Mouse (Mus musculus): ENCODE measurements at regions not wholly inside any gene's neighbourhood (a gene's known extent, or its start where the extent isn't known, plus 50 kb on each side); places are given as distances from the start of the nearest gene placed in this dataset.
A peak's percentile ranks its signal among the peaks of the same experiment; 100 is the strongest.

DNA sequence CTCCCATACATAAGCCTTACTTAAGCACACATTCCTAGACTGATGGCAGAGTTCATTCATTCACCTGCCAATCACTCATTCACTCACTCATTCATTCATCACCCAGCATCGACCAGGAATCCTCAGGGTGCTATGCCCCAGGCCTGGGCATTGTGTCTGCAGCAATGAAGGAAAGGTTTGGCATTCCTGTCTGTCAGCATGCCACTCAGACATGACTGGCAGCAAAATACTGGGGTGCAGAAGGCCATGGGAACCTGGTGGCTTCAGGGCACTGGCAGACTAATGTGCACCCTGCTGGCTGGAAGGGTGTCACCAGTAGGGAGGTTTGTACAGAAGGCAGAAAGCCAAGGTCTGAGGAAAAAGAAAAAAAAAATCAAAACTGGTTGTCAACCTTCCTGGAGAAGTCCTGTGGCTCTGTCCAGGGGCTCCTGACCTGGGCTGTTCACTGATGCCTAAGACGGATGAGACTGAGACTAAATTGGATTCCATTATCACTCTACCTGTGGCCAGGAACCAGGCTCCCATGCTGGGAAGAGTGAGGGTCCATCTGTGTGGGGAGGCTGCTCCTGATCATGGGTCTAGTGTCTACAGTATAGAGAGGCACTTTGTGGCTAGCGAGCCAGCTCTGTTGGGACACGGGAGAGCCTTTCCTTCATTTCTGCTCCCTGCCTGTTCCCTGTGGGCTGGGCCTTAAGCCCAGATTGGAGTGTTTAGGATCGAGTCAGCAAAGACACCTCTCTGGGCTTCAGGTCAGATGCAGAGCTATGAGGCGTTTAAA lies 104.1 kb downstream of the Cstad start:
- no peak for DNase-seq (ENCODE audit: low spot score)

DNA sequence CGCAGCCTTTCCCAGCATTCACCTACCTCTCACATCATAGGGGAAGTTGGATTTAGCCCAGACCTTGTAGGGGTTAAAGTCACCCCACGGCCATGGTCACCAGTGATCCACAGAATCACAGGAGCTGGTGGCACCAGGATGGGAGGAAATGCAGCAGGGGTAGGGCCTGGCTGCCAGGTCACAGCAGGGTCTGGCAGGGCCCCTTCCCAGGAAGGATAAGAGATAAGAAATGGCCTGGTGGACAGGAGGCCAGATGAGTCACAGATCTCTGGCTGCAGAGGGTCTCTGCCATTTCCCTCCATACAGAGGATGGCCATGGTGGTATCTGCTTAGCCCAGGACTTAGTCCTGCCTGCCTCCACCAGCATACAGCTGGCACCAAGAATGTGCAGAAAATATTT lies 103.0 kb downstream of the Cstad start:
- no peak for DNase-seq (ENCODE audit: low spot score)

DNA sequence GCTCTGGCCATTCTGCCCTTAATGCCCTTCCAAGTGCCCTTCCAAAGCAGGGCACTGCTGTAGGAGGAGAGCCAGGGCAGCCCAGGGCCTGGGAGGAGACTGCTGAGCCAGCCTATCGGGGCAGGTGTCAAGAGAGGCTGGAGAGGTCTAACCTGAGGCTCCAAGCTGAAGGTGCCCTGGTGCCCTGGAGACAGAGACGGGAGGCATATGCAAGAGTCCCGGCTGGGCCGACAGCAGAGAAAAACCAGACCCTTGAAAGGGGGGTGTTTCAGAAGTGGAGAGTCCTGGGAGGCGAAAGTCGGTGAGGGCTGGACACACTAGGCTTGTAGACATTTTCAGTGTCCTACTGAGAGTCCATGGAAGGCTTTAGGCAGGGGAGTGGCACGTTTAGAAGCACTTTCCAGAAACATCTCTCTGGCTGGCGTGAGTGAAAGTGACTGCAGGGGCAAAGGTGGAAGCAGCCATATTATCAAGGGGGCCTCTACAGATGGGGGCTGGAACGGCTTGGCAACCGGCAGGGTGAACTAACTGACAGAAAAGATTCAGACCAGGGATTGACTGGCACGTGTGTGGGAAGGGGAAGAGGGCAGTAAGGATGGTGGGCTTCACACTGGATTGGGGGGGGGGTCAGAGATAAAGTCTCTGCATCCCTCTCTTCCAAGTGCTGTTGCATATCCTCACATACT lies 101.1 kb downstream of the Cstad start:
- no peak for DNase-seq (ENCODE audit: low spot score)

DNA sequence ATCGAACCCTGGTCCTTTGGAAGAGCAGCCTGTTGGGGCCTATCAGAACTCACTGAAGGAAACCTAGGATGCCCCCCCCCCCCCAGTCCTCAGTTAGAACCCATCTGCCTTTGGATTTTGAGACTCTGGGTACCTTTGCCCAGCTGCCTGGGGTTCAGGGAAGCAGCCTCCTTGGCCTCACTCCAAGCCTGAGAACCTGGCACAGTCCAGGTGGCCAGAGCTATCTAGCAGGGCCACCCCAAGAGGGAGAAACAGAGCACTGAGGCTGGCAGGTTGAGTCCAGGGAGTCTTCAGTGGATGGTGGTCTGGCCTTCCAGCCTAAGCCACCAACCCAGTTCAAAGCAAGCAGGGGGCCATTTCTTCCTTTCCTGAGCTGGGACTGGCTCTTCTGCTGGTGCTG lies 100.2 kb downstream of the Cstad start:
- DNase-seq (ENCODE audit: low spot score) = no peak

DNA sequence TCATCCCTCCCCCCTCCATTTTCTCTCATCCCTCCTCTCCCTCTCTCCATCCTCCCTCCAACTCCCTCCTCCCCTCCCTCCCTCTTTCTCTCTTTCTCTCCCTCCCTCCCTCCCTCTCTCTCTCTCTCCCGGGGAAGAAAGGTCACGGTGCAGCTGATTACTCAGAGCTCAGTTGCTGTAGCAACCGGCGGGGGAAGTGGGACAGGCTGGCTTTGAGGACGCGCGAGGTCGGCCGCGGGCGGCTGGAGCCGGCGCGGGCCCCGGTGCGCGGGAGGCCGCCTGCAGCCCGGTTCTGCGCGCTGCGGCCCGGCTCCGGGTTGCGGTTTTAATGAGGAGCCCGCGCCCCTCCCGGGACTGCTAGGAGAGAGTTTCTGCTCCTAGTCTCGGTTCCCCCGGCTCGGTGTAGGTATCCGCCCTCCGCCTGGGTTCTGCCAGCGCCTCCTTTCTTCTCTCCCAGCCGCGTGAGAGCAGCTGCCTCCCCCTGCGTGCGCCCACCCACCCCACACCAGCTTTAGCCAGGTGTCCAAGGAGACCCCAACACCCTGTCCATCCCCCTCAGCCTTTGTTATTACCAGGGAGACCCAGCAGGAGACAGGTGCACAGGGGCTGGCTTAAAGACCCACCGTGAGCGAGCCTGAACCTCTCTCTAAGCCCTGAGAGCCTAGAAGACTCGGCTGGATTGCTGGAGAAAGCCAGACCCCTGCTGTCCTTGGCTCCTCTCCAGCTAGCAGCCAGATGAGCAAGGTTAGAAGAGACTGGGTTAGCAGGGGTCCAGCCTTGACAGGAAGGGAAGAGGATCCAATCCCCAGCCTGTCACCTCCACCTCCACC lies 98.6 kb downstream of the Cstad start:
- peak; percentile 86 for DNase-seq (ENCODE audit: low spot score)

DNA sequence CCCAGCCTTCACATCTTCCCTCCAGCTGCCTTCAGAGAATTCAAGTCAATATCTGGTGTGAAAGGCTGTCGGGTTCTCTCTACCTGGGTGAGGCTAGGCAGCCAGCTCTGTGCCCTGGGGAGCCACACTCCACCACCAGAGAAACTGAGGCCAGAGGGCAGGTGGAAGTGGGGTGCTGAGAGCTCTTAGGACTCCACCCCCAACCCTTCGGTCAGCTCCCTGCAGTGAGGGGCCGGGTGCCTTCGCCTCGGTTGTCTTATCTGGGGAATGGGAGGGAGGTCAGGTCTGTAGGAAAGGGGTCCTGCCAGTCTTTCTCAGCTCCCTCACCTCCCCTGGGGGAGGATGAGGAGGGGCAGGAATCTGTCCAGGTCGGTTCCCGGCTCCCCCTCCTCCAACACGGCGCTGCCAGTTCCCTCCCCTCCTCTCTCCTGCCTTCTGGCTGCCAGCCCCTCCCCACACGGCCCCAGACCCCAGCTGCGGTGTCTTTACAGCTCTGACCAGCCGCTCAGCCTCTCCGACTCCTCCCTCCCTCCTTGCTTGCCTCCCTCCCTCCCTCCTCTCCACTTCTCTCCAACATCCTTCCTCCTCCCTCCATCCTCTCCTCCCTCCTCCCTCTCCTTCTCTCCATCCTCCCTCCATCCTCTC lies 97.8 kb downstream of the Cstad start:
- peak; percentile 64 for DNase-seq (ENCODE audit: low spot score)

DNA sequence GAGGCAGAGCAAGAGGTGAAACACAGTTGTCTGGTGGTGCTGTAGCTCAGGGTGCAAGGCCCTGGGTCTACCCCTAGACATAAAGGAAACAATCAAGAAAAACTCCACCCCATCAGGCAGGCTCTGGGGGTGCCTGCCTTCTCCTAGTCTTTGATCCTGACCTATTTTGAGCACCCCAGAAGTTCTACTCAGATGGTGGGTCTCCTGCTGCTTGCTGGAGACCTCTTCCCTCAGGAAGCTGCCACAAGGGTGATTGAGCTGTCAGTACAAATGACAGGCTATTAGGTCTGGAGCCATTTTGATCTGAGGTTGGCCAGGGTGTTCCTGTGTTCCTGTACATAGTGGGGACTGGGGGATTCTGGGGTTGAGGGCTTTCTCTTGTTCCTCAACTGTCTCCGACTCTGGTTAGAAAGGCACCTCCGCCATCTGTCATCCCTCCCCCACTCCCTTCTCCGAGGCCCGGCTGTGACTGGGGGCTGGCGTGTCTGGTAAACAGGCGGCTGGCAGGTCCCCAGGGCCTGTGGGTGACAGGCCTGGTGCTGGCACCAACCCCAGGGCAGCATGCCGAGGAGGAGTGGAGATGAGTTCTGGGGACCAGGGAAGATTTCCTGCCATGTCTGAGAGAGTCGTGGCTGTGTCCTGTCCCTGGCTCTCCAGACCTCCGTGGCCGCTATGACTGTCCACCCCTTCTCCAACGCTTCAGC lies 97.2 kb downstream of the Cstad start:
- DNase-seq (ENCODE audit: low spot score) = peak; percentile 80

DNA sequence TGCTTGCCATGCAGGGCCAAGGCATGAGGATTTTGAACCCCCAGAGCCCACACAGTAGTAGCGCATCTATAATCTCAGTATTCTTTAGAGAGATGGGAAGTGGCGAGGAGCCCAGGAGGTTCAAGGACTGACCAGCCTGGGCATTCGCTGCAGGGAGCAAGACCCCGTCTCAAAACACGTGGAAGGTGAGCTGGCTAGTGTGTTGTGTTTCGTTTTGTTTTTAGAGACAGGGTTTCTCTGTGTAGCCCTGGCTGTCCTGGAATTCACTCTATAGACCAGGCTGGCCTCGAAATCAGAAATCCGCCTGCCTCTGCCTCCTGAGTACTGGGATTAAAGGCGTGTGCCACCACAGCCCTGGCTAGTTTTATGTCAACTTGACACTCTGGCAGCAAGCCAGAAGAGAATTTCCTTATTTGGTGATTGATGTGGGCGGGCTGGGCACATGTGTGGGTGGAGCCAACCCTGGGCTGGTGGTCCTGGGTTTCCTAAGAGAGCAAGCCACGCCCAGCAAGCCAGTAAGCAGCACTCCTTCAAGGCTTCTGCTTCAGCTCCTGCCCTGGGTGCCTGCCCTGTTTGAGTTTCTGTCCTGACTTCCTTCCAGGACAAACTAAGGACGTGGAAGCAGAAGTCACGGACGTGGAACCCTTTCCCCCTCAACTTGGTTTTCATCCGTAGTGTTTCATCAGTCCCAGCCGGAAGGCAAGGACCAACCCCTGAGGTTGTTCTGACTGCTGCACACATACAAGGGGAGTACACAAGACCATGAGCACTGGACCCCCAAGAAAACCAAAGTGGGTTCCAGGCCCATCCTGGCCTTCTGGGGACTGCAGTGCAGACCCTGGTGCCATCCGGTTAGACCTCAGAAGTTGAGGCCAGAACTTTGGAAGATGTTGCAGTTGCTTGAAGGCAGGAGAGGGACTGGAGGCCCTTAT lies 96.4 kb downstream of the Cstad start:
- DNase-seq (ENCODE audit: low spot score) = no peak

DNA sequence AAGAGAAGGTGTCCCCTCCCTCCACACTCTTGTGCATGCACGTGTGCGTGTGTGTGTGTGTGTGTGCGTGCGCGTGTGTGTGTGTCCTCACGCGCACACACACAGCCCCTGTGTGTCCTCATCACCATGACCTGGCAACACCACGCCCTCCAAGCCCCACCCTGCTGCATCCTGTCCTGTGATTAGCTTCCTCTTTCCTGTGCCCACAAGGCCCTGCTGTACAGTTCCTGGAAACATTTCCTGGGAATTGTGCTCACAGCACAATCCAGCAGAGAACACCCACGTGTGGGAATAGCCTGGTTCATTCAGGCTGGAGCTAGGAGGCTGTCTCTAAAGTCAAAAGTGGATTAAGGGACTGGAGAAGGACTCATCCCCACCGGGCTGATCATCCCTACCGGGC lies 95.5 kb downstream of the Cstad start:
- DNase-seq (ENCODE audit: low spot score) = no peak

DNA sequence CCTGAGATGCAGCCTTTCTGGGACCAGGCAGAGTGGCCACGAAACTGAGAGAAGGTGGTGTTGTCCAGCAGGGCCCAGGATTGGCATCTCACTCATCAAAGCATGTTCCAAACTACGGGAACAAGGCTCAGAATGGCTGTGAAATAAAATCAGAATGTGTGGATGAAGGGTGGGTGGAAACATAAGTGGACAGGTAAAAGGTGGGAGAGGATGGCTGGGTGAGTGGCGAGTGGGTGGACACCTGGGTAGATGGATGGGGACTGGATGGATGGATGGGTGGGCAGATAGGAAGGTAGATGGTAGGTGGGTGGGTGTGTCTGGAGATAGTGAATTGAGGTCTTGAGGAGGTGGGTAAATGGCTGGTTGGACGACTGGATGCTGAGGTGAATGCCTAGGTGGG lies 93.6 kb downstream of the Cstad start:
- DNase-seq (ENCODE audit: low spot score) = no peak

DNA sequence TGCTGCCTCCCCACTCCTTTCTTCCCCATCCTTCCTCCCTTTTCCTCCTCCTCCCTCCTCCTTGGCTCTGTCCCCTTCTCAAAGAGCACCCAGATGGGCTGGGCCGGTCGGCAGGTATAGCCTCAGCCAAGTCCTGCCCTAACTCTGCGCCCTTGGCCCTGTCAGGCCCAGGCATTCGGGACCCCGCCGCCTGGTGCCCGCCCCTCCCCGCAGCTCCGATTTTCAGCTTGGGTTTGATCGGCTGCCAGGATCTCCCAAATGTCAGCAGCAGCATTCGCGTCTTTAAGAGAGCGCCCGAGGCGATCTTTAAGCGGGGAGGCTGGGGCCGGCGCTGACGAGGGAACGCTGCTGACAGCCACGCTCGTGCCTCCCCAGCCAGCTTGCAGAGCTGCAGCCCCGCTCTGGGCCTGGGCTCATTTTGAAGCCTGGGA lies 92.3 kb downstream of the Cstad start:
- peak; percentile 73 for DNase-seq (ENCODE audit: low spot score)

DNA sequence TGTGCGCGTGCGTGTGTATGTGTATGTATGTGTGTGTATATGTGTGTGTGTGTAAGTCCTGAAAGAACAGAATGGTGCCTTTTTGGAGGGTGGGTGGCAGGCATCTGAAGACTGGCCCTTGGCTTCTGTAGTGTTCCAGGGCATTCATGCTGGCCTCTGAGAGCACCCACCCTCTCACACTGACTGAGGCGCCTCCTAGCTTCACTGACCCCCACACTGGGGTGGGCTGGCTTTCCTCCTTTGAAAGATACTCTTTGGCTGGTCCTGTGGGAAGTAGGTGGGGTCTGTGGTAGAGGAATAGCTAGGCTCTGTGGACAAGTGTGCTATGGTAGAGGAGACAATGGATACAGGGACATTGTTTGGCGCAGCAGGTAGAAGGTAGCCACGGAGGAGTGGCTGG lies 91.5 kb downstream of the Cstad start:
- no peak for DNase-seq (ENCODE audit: low spot score)

DNA sequence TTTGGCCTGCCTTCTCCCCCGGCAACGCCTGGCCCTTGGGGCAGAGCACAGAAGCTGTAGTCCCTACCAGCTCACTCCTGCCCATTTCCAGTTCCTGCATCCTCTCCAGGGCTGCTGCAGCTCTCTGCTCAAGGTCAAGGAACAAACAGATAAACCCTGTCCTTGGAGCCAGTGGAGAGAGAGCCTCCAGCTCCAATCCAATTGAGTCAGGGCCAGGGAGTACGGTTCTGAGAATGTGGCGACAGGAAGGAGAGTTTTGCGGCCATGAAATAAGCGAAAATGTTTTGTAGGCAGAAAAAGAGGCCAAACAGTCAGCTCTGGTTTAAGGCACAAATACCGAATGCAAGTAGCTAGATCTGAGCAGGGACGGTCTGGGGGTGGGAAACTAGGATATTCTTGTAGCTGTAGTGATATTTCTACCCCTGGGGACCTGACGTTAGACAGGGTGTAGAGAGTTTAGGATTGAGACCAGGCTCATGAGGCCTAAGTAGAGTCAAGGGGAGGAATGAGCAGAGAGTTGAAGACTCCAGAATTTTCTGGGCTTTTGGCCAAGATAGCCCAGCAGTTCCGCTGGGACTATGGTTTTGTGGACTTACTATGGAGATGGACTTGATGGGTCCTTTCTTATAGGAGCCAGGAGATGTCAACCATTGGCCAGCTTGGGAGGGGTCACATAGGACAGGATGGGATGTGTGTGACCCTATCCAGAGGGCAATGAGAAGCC lies 90.5 kb downstream of the Cstad start:
- peak; percentile 75 for DNase-seq (ENCODE audit: low spot score)

DNA sequence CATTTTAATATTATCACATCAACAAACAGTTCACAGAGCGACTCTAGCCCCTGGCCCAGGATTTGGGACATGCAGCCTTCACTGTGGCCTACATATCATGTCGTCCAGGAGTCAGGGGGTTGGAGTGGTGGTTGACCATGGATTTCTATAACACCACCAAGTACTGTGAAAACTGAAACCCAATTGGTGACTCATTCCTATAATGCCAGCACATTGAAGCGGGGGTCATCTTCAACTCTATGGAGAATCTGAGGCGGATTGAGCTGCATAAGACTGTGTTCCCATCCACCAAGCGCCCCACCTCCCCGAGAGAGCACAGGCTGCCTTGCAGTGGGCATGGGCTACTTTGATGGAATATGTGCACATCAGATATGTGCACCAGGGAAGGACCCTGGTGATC lies 89.6 kb downstream of the Cstad start:
- no peak for DNase-seq (ENCODE audit: low spot score)

DNA sequence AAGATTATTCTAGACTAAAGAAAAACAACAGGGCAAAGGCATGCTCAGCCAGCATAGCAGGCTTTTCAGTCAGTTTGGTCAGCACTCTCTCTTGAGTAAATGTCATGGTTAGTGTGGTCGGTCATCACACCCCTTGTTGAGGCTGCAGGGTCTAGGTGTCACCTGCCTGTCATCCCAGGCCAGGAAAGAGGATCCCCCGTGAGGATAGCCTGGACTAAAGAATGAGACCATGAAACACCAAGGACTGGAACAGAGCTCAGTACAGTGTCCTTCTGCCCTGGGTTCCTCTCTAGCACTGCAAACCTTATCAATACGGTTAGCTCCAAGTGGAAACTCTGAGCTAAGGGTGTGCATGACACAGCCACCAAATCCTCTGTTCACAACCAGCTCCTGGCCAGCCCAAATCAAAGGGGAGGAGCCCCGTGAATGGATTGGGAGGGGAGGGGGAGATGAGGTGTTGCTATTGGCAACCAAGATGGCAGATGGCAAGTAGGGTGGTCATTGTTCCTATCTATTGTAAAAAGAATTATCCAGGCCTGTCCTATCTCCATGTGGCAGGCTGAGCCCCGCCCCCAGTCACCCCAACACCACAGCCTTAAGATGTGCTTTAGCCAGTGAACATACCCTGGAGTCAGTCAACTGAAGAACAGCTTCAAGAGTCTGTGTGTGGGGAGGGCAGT lies 87.4 kb downstream of the Cstad start:
- DNase-seq (ENCODE audit: low spot score) = no peak

DNA sequence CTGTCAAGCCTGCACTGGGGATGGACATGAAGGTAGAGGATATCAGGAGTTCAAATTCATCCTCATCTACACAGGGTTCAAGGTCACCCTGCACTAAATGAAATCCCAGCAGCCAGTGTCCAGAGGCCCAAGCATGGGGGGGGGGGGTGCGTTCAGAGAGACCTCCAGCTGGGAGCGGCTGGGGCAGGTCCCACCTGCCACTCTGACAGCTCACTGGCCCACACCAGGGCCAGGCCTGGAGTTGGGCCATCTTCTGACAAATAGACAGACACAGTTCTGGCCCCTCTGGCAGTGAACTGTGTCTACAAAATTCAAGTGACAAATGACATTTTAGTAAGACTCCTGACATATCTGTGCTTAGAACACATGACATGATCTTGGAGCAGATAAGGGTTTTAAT lies 86.8 kb downstream of the Cstad start:
- no peak for DNase-seq (ENCODE audit: low spot score)

DNA sequence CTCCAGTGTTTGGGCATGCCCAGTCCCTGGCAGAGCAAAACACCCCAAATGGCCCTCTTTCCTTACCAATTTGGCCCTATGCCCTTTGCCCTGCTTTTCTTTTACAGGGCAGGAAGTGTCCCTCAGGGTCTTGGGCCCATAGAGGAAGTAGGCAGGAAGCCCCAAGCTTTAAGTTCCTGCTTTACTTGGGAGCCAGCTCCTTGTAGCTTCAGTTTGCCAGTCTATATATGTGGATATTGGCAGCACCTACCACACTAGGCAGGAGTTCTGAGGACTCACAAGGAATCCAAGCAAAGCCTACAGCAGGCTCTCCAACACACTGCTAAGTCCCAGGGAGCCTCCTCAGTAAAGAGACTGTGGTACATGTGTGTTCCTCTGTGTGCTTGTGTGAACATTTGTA lies 84.2 kb downstream of the Cstad start:
- DNase-seq (ENCODE audit: low spot score) = no peak

DNA sequence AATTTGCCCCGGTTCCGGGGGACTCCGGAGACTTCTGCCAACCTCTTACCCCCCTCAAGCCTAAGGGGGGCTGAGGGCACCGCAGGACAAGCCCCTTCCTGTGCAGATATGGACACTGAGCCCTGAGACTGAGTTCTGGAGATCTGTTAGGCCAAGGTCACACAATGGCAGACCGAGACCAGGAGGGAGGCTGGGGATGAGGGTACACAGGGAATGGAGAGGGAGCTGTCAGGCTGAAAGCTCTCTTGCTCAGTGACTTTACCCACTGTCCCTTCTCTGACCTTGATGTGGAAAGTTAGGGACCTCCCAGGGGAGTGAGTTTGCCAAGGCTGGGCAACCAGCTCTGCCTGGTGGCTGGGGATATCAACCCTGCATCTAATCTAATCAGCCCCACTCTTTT lies 82.7 kb downstream of the Cstad start:
- DNase-seq (ENCODE audit: low spot score) = peak; percentile 40

DNA sequence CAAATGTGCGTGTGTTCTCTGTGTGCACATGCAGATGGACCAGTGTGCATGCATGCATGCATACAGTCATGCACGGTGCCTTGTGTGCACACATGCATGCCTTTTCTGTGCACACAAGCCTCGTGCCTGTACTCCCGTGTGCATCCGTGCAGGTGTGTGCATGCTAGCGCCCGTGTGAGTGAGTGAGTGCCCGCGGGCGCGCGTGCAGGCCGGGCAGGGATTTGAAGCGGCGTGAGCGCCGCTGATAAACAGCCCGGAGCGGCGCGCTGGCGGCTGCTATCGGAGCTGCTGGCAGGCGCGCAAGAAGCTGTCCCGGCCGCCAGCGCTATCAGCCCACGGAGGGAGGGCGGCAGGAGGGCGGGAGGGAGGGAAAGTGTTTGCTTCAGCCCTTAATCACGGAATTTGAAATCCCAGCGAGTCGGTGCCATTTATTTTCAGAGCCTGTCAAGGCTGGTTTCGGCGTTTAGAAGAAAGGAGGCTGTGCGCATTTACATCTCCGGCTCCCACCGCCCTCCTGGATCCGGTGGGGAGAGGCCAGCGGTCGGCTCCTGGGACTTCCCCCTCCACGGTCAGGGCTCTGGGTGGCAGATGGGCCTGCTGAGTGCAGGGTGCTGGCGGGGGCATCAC lies 82.1 kb downstream of the Cstad start:
- peak; percentile 83 for DNase-seq (ENCODE audit: low spot score)

Data from ovary, postnatal 36 days (tissue).